Mouse (Mus musculus) midbrain, embryonic 15.5 days (tissue): Measurements from ENCODE around the gene Cdh18. TPM values are rescaled to one million over a fixed set of nuclear protein-coding genes. Genes with fewer than 3 reads are reported as not detected.
A peak's percentile ranks its signal among the peaks of the same experiment; 100 is the strongest.
"Not testable (repeated sequence)": the region's sequence is repeated elsewhere in the genome, so short reads cannot be mapped to it uniquely, and the experiment has no call there.

Source experiments
- ATAC-seq: fragments of 200-750 bp; cut with Nextera tagmentation; replicated peaks from 2 replicates; pipeline ENCODE4 v1.8.0; 2017; ENCODE audit warnings: moderate TSS enrichment
- H3K27ac ChIP-seq: fragments of 300-500 bp; sonication (generic); 2 replicates; pipeline ENCODE4 v1.5.1; 2015; ENCODE audit warnings: mild to moderate bottlenecking, inconsistent platforms
- H3K27me3 ChIP-seq: fragments of 300-500 bp; sonication (generic); replicated peaks from 2 replicates; pipeline ENCODE4 v1.6.1; 2015; ENCODE audit warnings: inconsistent platforms
- H3K36me3 ChIP-seq: fragments of 300-500 bp; sonication (generic); replicated peaks from 2 replicates; pipeline ENCODE4 v1.6.1; 2015; ENCODE audit warnings: inconsistent platforms
- H3K4me1 ChIP-seq: fragments of 300-500 bp; sonication (generic); 2 replicates; pipeline ENCODE4 v1.6.1; 2015; ENCODE audit warnings: inconsistent platforms
- H3K4me2 ChIP-seq: fragments of 300-500 bp; sonication (generic); 2 replicates; pipeline ENCODE4 v1.6.1; 2015; ENCODE audit warnings: inconsistent platforms, mild to moderate bottlenecking, moderate library complexity
- H3K4me3 ChIP-seq: fragments of 300-500 bp; sonication (generic); 2 replicates; pipeline ENCODE4 v1.5.1; 2015; ENCODE audit warnings: mild to moderate bottlenecking, inconsistent platforms
- H3K9ac ChIP-seq: fragments of 300-500 bp; sonication (generic); 2 replicates; pipeline ENCODE4 v1.6.1; 2015; ENCODE audit warnings: mild to moderate bottlenecking, inconsistent platforms
- H3K9me3 ChIP-seq: fragments of 300-500 bp; sonication (generic); 2 replicates; pipeline ENCODE4 v1.6.1; 2016; ENCODE audit warnings: inconsistent platforms
- WGBS: fragments of 180-500 bp; shearing (Covaris S2); methylation state at CpG from one replicate; pipeline ENCODE4 v1.1.7; 2015; ENCODE audit warnings: mixed read lengths; 5-methylcytosine and 5-hydroxymethylcytosine counted together
- polyA plus RNA-seq: library from polyadenylated mRNA; unstranded; fragments of >200 nt; fragmentation: Nextera tagmentation; extraction: Ambion mirVana; gene quantifications from 2 replicates; pipeline ENCODE4 v1.2.1, GENCODE M21; 2015

The Cdh18 gene
- polyA plus RNA-seq, 1 experiment from 2014 or later, result 10.6 TPM

DNA sequence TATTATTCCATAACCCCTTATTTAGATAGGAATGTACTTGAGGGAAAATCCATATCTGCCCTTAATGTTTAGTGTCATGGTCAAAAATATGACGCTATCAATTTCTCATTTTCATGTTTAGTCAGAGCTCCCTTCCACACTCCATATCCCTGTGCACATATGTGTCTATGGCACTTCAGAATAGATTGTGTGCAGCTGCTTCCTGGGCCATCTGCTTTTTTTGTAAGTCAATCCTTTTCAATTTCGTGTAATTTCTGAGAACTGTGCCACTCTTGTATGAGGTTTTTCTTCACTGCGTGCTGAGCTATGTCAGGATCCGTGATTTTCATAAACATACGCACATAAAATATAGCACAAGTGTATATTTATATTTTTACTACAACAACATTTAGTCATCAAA, 435.8 kb downstream of the Cdh18 start:
- Histone ChIP-seq H3K4me3 (no peak overlapping the region), H3K27me3 (no peaks in the 10 kb centered on the region), H3K36me3 (no peaks in the 10 kb centered on the region), H3K9ac (no peak overlapping the region), H3K27ac (no peak overlapping the region), H3K4me1 (no peaks in the 10 kb centered on the region), H3K9me3 (no peaks in the 10 kb centered on the region), H3K4me2 (no peak overlapping the region)
- no peak for ATAC-seq
- WGBS, result 79% methylated on average over 5 of the region's 5 CpGs

DNA sequence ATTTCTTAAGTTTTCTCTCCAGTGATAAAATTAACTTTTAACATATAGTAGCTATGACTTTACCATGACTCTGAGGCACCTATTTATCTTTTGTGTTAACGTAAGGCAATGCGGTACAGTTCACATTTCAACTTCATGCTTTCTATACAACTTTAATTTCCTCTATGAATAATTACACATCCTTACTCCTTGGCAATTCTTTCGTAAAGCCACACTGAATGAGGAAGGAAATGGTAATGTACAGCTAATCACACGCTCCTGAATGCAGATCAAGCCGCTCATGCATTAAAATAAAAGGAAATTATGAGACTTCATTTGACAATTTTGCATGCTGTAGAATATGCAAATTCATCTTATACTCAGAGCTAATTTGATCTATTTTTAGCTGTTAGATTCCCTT, 467.9 kb downstream of the Cdh18 start:
- H3K36me3 ChIP-seq, result no peaks in the 10 kb centered on the region
- H3K4me2 ChIP-seq, result no peak overlapping the region
- no peak overlapping the region for H3K4me3 ChIP-seq
- no peaks in the 10 kb centered on the region for H3K9me3 ChIP-seq
- H3K4me1 ChIP-seq, result no peaks in the 10 kb centered on the region
- WGBS, result 70% methylated on average over 5 of the region's 5 CpGs
- H3K27me3 ChIP-seq, result no peaks in the 10 kb centered on the region
- no peak overlapping the region for H3K27ac ChIP-seq
- ATAC-seq, result no peak
- H3K9ac ChIP-seq, result no peak overlapping the region

DNA sequence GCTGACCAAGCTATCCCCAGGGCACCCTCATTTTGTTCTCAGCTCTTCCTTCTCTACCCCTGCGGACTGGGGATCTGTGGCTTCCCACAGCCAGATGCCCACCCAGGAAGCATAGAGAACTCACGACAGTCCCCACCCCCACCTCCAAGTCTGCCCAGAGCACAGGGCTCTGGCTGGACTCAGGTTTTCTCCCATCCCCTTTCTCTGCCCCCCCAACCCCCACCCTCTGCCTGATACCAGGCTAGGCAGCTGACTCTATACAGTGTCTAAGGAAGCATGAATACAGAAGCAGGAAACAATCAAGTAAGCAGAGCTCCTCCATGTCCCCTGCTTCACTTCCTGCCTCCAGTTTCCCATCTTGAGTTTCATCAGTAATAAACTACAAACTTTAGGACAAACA, 472.3 kb downstream of the Cdh18 start:
- H3K27me3 ChIP-seq, result no peaks in the 10 kb centered on the region

DNA sequence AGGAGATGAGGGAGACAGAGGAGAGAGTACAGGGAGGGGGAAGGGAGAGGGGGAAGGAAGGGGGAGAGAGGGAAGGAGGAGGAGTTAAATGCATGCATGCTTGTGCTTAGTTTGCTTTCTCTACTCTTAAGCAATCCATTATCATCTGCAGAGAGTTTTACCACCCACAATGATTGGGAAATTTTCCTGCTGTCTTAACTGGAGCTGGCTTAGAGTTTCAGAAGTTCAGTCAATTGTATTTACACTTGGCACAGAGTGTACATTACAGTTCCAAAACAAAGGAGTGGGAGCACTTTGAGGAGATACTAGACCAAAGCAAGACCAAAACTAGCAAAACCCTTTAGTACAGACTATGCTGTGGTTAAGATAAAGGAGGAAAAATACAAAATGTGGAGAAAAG, 473.8 kb downstream of the Cdh18 start:
- Histone ChIP-seq H3K36me3 (no peaks in the 10 kb centered on the region), H3K4me1 (no peaks in the 10 kb centered on the region), H3K9ac (no peak overlapping the region), H3K27ac (no peak overlapping the region), H3K4me3 (no peak overlapping the region), H3K27me3 (no peaks in the 10 kb centered on the region), H3K4me2 (no peak overlapping the region), H3K9me3 (no peaks in the 10 kb centered on the region)
- no peak for ATAC-seq

More for the DNA sequence above, 472.3 kb downstream of the Cdh18 start:
- no peaks in the 10 kb centered on the region for H3K36me3 ChIP-seq
- H3K4me3 ChIP-seq, result no peak overlapping the region
- no peaks in the 10 kb centered on the region for H3K9me3 ChIP-seq
- ATAC-seq, result no peak
- H3K4me2 ChIP-seq, result no peak overlapping the region
- H3K9ac ChIP-seq, result no peak overlapping the region
- H3K4me1 ChIP-seq, result no peaks in the 10 kb centered on the region
- 41% methylated on average over 2 of the region's 2 CpGs for WGBS
- no peak overlapping the region for H3K27ac ChIP-seq

DNA sequence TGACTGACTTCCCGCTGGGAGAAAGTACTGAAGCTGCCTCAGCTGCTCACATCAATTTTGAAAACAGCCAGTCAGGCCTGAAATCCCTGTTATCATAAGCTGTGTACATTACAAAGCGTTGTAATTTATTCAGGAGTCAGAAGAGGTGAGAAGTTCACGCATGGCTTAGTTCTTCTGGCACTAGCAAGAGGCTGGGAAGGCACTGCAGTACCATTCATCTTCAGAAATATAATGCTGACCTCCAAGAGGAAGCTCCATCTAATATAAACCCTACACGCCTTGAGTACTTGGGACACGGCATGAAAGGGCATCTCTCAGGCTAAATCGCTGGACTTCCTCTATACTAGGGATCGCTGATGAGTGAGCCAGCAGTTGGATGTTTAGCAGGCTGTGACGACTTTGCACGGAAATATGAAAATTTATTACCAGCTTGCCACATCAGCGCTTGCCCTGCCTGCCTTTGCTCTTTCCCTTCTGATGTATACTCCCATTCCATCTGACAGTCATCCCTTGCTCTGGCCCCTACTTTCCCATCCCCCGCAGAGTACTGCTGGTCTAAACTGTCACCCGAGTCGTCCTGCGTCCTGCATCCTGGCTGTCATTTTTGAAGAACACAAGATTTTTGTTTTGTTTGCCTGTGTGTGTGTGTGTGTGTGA, 486.9 kb downstream of the Cdh18 start:
- Histone ChIP-seq H3K4me1 (peaks cover 6% of the 10 kb centered on the region), H3K4me2 (peak overlapping the region; percentile 60), H3K27ac (peak overlapping the region; percentile 78), H3K9ac (peak overlapping the region; percentile 56), H3K9me3 (no peaks in the 10 kb centered on the region), H3K36me3 (no peaks in the 10 kb centered on the region), H3K4me3 (peak overlapping the region; percentile 47), H3K27me3 (no peaks in the 10 kb centered on the region)
- 2% methylated on average over 14 of the region's 14 CpGs for WGBS
- peak; percentile 81 for ATAC-seq

DNA sequence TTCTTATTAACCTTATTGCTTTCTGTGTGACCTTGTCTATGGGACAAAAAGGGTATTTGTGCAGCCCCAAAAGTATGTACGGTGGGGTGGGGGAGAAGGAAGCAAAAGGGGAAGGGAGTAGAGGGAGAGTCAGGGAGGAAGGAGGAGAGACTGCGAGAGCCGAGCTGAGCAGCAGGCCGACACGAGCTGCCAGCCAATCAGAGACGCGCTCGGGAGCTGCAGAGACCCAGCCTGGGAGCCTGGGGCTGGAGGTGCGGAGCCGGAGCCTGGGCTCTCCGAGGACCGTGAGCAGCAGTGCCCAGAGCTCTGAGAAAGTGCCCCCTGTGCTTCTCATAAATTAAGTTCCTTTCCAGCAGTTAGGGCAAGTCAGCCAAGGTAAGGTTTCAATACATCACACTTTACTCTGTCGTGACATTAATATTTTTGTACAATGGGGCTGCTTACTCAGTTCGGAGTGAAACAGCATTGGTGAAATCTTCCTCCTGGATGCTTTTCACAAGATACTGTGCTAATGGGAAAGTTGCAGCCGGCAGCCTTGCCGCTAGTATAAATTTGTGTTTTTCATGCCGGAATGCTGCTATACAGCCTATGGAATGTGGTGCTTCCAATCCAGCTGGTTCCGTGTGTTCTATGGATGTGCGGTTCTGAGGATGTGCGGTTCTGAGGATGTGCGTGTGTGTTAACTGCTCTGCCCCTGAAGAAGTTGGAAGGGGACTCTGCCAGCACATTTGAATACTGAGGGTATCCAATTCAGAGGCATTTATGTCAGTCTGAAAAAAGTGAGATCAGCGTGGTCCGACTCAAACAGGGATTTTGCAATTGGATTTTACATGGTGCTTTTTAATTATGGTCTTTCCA, 487.6 kb downstream of the Cdh18 start:
- H3K9ac ChIP-seq, result peak overlapping the region; percentile 56
- no peaks in the 10 kb centered on the region for H3K36me3 ChIP-seq
- peak; percentile 99 for ATAC-seq
- H3K4me1 ChIP-seq, result peaks cover 6% of the 10 kb centered on the region
- 1% methylated on average over 23 of the region's 23 CpGs for WGBS
- H3K4me2 ChIP-seq, result peak overlapping the region; percentile 60
- peak overlapping the region; percentile 78 for H3K27ac ChIP-seq
- H3K27me3 ChIP-seq, result no peaks in the 10 kb centered on the region
- peak overlapping the region; percentile 47 for H3K4me3 ChIP-seq
- no peaks in the 10 kb centered on the region for H3K9me3 ChIP-seq

DNA sequence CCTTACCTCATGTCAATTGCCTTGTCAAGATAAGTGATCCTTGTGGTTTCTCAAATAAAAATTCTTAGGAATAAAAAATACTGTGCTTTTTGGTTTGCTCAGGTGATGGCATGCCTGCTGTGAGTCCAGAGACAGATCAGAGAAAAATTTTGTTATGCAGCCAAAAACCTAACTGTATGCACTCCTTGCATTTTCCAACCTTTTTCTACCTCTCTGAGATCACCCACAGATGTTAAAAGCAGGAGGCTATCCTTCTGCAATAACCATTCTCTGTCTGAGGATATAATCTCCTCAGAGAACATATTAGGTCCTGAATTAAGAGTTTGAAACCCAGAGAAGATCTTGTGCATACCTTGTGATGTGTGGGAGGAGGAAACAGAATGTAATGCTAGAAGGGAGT, 488.7 kb downstream of the Cdh18 start:
- no peak for ATAC-seq
- H3K36me3 ChIP-seq, result no peaks in the 10 kb centered on the region
- H3K4me2 ChIP-seq, result peak overlapping the region; percentile 60
- H3K4me3 ChIP-seq, result peak overlapping the region; percentile 47
- H3K27me3 ChIP-seq, result no peaks in the 10 kb centered on the region
- peak overlapping the region; percentile 31; the same call in 1 of the 2 replicates for H3K9ac ChIP-seq
- H3K4me1 ChIP-seq, result peaks cover 6% of the 10 kb centered on the region
- H3K9me3 ChIP-seq, result no peaks in the 10 kb centered on the region
- H3K27ac ChIP-seq, result 0 out of 2 replicates have a peak overlapping the region, but pooled peaks have one; percentile 29

DNA sequence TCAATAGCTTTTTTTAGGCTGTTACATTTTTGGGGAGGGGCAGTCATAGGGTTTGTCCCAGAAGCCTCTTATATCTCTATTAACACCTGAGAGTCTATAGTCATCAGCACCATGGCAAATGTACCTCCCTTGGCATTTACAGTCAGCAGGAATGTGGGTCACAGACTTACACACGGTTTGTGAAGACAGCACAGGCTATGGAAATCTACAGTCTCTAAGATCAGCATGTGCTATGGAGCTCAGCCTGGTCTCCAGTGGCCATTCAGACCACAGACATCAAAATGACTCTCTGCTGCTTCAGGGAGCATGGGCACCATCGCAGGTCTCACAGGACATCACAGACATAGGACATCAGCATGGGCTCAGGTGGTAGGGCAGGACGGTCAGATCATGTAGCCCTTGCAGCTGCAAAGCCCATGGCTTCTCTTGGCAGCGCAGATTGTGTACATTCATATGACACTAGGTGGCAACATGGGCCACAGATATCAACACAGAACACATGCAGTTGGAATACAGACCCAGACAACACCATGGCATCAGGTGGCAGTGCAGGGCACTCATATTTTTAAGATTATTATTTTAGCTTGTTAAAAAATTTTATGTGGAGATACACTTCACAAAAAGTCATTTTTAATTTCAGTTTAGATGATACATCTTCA, 497.4 kb downstream of the Cdh18 start:
- Histone ChIP-seq H3K4me1 (no peaks in the 10 kb centered on the region), H3K27ac (no peak overlapping the region), H3K36me3 (no peaks in the 10 kb centered on the region), H3K27me3 (no peaks in the 10 kb centered on the region), H3K4me2 (no peak overlapping the region), H3K4me3 (no peak overlapping the region), H3K9ac (no peak overlapping the region), H3K9me3 (no peaks in the 10 kb centered on the region)
- no peak for ATAC-seq
- 78% methylated on average over 4 of the region's 4 CpGs for WGBS

DNA sequence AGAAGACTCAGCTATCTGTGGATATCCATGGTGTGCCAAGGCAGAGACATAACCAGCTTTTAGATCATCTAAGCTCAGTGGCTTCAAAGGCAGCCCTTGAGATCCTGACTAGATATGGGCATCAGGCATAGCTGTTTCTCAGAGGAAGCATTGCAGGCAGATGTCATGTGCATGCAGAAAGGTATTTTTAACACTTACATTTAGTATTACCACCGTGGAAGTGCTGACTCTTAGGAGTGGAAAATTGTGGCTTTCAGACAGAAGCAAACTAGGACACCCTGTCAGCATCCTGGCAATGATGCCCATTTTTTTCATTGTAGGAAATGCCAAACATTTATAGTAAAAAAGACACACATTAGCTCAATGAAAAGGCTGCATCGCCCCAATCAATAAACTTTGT, 503.2 kb downstream of the Cdh18 start:
- Histone ChIP-seq H3K9me3 (no peaks in the 10 kb centered on the region), H3K4me2 (no peak overlapping the region), H3K4me3 (no peak overlapping the region), H3K9ac (no peak overlapping the region), H3K27ac (no peak overlapping the region), H3K36me3 (no peaks in the 10 kb centered on the region), H3K4me1 (no peaks in the 10 kb centered on the region), H3K27me3 (no peaks in the 10 kb centered on the region)
- WGBS, result 82% methylated on average over 2 of the region's 2 CpGs
- no peak for ATAC-seq

DNA sequence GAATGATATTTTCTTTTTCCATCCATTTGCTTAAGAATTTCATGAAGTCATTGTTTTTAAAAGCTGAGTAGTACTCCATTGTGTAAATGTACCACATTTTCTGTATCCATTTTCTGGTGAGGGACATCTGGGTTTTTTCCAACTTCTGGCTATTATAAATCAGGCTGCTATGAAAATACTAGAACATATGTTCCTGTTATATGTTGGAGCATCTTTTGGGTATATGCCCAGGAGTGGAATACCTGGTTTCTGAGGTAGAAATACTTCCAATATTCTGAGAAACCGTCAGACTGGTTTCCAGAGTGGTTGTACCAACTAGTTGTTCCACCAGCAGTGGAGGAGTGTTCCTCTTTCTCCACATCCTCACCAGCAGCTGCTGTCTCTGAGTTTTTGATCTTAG, 536.5 kb downstream of the Cdh18 start:
- H3K4me3 ChIP-seq, H3K4me1 ChIP-seq, H3K9me3 ChIP-seq, H3K9ac ChIP-seq, H3K27me3 ChIP-seq, ATAC-seq, H3K27ac ChIP-seq, H3K36me3 ChIP-seq, H3K4me2 ChIP-seq: not testable (repeated sequence)
- 85% methylated on average over 1 of the region's 1 CpGs for WGBS

DNA sequence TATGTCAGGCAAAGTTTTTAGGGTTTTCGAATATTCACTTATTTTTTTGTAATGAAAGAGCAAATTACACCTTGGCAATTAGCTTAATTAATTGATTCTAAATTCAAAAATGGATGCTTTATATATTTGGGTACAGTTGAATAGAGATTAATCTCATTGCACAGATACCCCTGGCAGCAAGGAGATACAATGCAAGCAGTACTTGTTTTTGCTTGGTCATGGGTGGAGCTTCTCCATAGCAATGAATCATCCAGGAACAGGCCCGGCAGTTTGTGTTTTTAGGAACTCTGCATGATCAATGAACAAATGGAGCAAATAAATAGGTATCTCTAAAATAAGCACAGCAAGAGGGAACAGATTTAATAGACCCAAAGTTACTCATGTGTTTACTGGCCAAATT, 538.7 kb downstream of the Cdh18 start:
- H3K36me3 ChIP-seq, result no peaks in the 10 kb centered on the region
- no peak overlapping the region for H3K4me3 ChIP-seq
- H3K27me3 ChIP-seq, result no peaks in the 10 kb centered on the region
- H3K9ac ChIP-seq, result no peak overlapping the region
- no peak for ATAC-seq
- H3K4me2 ChIP-seq, result no peak overlapping the region
- 80% methylated on average over 2 of the region's 2 CpGs for WGBS
- H3K9me3 ChIP-seq, result no peaks in the 10 kb centered on the region
- H3K4me1 ChIP-seq, result no peaks in the 10 kb centered on the region
- H3K27ac ChIP-seq, result no peak overlapping the region

DNA sequence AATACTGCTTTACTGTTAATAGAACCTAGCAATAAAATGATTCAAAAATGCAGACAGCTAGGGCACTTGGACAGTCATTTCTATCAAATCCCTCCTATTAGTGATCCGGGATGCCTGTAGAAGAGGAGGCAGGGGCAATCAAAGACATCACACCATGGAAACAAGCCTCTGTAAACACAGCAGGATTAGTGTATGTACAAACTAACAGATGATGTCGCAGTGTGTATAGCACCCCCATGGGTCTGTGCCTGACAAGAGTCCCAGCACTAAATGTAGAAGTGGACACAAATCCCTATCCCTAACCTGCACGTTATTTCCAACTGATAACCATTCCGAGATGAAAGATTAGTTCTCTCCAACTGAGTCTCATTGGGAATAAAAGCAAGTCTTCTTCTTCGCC, 547.8 kb downstream of the Cdh18 start:
- 74% methylated on average over 5 of the region's 5 CpGs for WGBS

More for the DNA sequence above, 547.8 kb downstream of the Cdh18 start:
- H3K27ac ChIP-seq, result no peak overlapping the region
- no peak for ATAC-seq
- no peak overlapping the region for H3K4me3 ChIP-seq
- no peaks in the 10 kb centered on the region for H3K27me3 ChIP-seq
- H3K9ac ChIP-seq, result no peak overlapping the region
- H3K4me2 ChIP-seq, result no peak overlapping the region
- no peaks in the 10 kb centered on the region for H3K9me3 ChIP-seq
- no peaks in the 10 kb centered on the region for H3K4me1 ChIP-seq
- no peaks in the 10 kb centered on the region for H3K36me3 ChIP-seq
